Mouse (Mus musculus) erythroblast, embryonic 14.5 days (primary cell): ENCODE data around the gene Skap1.

Experiments
- GATA1 ChIP-seq: IDR thresholded peaks from 2 replicates; pipeline ENCODE4 v1.6.1; 2012; ENCODE audit warnings: low read length, inconsistent platforms, mixed read lengths
- TAL1 ChIP-seq: IDR thresholded peaks from 3 replicates; pipeline ENCODE4 v1.6.1; 2012; ENCODE audit warnings: low read length, inconsistent platforms, mixed read lengths

- TF ChIP-seq GATA1: no peak
- no peak for TF ChIP-seq TAL1
These were observed 167.1 kb downstream of the Skap1 start for GRCm38 (mm10) chr11:96631521-96631920.
